Mouse (Mus musculus) megakaryocyte progenitor cell, adult 5-6 weeks (primary cell): ENCODE measurements at regions not wholly inside any gene's neighbourhood (a gene's known extent, or its start where the extent isn't known, plus 50 kb on each side); places are given as distances from the start of the nearest gene placed in this dataset.

Experiments used
- ATAC-seq: replicated peaks from 2 replicates; pipeline ENCODE4 v1.8.0; 2016; ENCODE audit warnings: mild to moderate bottlenecking, moderate TSS enrichment, inconsistent platforms; ENCODE audit not compliant: poor library complexity

GRCm38 (mm10) chr2:180404168-180404567 is 51.9 kb upstream of the Slco4a1 start:
- no peak for ATAC-seq

- ATAC-seq = no peak
Observed at GRCm38 (mm10) chr2:180403621-180404020, 52.4 kb upstream of the Slco4a1 start.

- ATAC-seq = no peak
Observed at GRCm38 (mm10) chr2:180402851-180403459, 53.1 kb upstream of the Slco4a1 start.

GRCm38 (mm10) chr2:180402433-180402832 is 53.6 kb upstream of the Slco4a1 start:
- no peak for ATAC-seq

- ATAC-seq = no peak
Observed at GRCm38 (mm10) chr2:180401409-180402391, 54.3 kb upstream of the Slco4a1 start.

GRCm38 (mm10) chr2:180400514-180401019 is 55.5 kb upstream of the Slco4a1 start:
- no peak for ATAC-seq

- peak; percentile 71; the same call in 1 of the 2 replicates for ATAC-seq
Observed at GRCm38 (mm10) chr2:180399651-180400513, 56.2 kb upstream of the Slco4a1 start.

- no peak for ATAC-seq
Observed at GRCm38 (mm10) chr2:180398851-180399447, 57.1 kb upstream of the Slco4a1 start.

- ATAC-seq = no peak
Observed at GRCm38 (mm10) chr2:180398481-180398754, 57.6 kb upstream of the Slco4a1 start.

GRCm38 (mm10) chr2:180397723-180398480 is 58.1 kb upstream of the Slco4a1 start:
- no peak for ATAC-seq

GRCm38 (mm10) chr2:180396664-180397377 is 59.2 kb upstream of the Slco4a1 start:
- no peak for ATAC-seq

GRCm38 (mm10) chr2:180396211-180396610 is 59.8 kb upstream of the Slco4a1 start:
- no peak for ATAC-seq

GRCm38 (mm10) chr2:180395279-180396034 is 60.6 kb upstream of the Slco4a1 start:
- ATAC-seq = no peak

- ATAC-seq = no peak
Observed at GRCm38 (mm10) chr2:180392846-180393700, 58.6 kb upstream of the Gata5 start.

GRCm38 (mm10) chr2:180392298-180392697 is 57.8 kb upstream of the Gata5 start:
- no peak for ATAC-seq

GRCm38 (mm10) chr2:180391349-180391748 is 56.9 kb upstream of the Gata5 start:
- ATAC-seq = no peak

- no peak for ATAC-seq
Observed at GRCm38 (mm10) chr2:180390216-180390996, 55.9 kb upstream of the Gata5 start.
